Mouse (Mus musculus): ENCODE measurements around the gene Apoa2. TPM values are rescaled to one million over a fixed set of nuclear protein-coding genes. Genes with fewer than 3 reads are reported as not detected.

Apoa2 gene
- polyA plus RNA-seq (2012; ENCODE audit: insufficient read depth, insufficient read length, low replicate concordance, missing spikeins): not detected in 2 replicates

GRCm38 (mm10) chr1:171224857-171225256 is at the start of gene Apoa2:
Gene Apoa2, plus strand, starts transcription at chr1:171225054.
- 84% methylated on average over 5 of the region's 5 CpGs for WGBS
- TF ChIP-seq CTCF (IDR thresholded peaks at IDR 0.05; ENCODE audit: insufficient read depth, low read depth, low read length): no peak
- no peak for TF ChIP-seq POLR2A (IDR thresholded peaks at IDR 0.05; ENCODE audit: insufficient read depth, low read depth, low read length)
- H3K4me1 ChIP-seq (ENCODE audit: control insufficient read depth, insufficient read depth, low read length): peaks cover 14% of the 10 kb centered on the region

GRCm38 (mm10) chr1:171179487-171180171 is 45.2 kb upstream of the Apoa2 start:
- H3K4me1 ChIP-seq (ENCODE audit: control insufficient read depth, insufficient read depth, low read length): peaks cover 12% of the 10 kb centered on the region
- TF ChIP-seq CTCF (IDR thresholded peaks at IDR 0.05; ENCODE audit: insufficient read depth, low read depth, low read length) (no peak), POLR2A (IDR thresholded peaks at IDR 0.05; ENCODE audit: insufficient read depth, low read depth, low read length) (no peak)
- no peak overlapping the region for H3K27ac ChIP-seq (ENCODE audit: insufficient read depth, low read depth, low read length)
- H3K4me3 ChIP-seq (ENCODE audit: insufficient read depth, low read depth, low read length): no peak overlapping the region
- WGBS: 56% methylated on average over 5 of the region's 5 CpGs

More at GRCm38 (mm10) chr1:171224857-171225256, at the start of gene Apoa2:
- H3K27ac ChIP-seq (ENCODE audit: insufficient read depth, low read depth, low read length): no peak within 1 kb of the TSS
- H3K4me3 ChIP-seq (ENCODE audit: insufficient read depth, low read depth, low read length): no peak within 1 kb of the TSS

GRCm38 (mm10) chr1:171183025-171183424 is 41.8 kb upstream of the Apoa2 start:
- Histone ChIP-seq H3K4me1 (ENCODE audit: control insufficient read depth, insufficient read depth, low read length) (peaks cover 24% of the 10 kb centered on the region), H3K27ac (ENCODE audit: insufficient read depth, low read depth, low read length) (no peak overlapping the region), H3K4me3 (ENCODE audit: insufficient read depth, low read depth, low read length) (no peak overlapping the region)
- TF ChIP-seq POLR2A (IDR thresholded peaks at IDR 0.05; ENCODE audit: insufficient read depth, low read depth, low read length): no peak
- no peak for TF ChIP-seq CTCF (IDR thresholded peaks at IDR 0.05; ENCODE audit: insufficient read depth, low read depth, low read length)
- 74% methylated on average over 3 of the region's 3 CpGs for WGBS

- 49% methylated on average over 3 of the region's 3 CpGs for WGBS
- TF ChIP-seq CTCF (IDR thresholded peaks at IDR 0.05; ENCODE audit: insufficient read depth, low read depth, low read length): no peak
- TF ChIP-seq POLR2A (IDR thresholded peaks at IDR 0.05; ENCODE audit: insufficient read depth, low read depth, low read length): no peak
- Histone ChIP-seq H3K4me1 (ENCODE audit: control insufficient read depth, insufficient read depth, low read length) (peaks cover 26% of the 10 kb centered on the region), H3K27ac (ENCODE audit: insufficient read depth, low read depth, low read length) (no peak overlapping the region), H3K4me3 (ENCODE audit: insufficient read depth, low read depth, low read length) (no peak overlapping the region)
These were observed 41.2 kb upstream of the Apoa2 start for GRCm38 (mm10) chr1:171183620-171184019.

GRCm38 (mm10) chr1:171184314-171184713 is 40.5 kb upstream of the Apoa2 start:
- H3K27ac ChIP-seq (ENCODE audit: insufficient read depth, low read depth, low read length): no peak overlapping the region
- TF ChIP-seq POLR2A (IDR thresholded peaks at IDR 0.05; ENCODE audit: insufficient read depth, low read depth, low read length) (no peak), CTCF (IDR thresholded peaks at IDR 0.05; ENCODE audit: insufficient read depth, low read depth, low read length) (no peak)
- H3K4me1 ChIP-seq (ENCODE audit: control insufficient read depth, insufficient read depth, low read length): peaks cover 30% of the 10 kb centered on the region
- H3K4me3 ChIP-seq (ENCODE audit: insufficient read depth, low read depth, low read length): no peak overlapping the region
- 80% methylated on average over 7 of the region's 7 CpGs for WGBS

- TF ChIP-seq CTCF (IDR thresholded peaks at IDR 0.05; ENCODE audit: insufficient read depth, low read depth, low read length): no peak
- Histone ChIP-seq H3K27ac (ENCODE audit: insufficient read depth, low read depth, low read length) (peak overlapping the region; percentile 79), H3K4me3 (ENCODE audit: insufficient read depth, low read depth, low read length) (no peak overlapping the region; the same call in 1 of the 2 replicates), H3K4me1 (ENCODE audit: control insufficient read depth, insufficient read depth, low read length) (peaks cover 39% of the 10 kb centered on the region)
- WGBS: 35% methylated on average over 8 of the region's 8 CpGs
These were observed 39.2 kb upstream of the Apoa2 start for GRCm38 (mm10) chr1:171185655-171186054.

GRCm38 (mm10) chr1:171187851-171188700 is 36.8 kb upstream of the Apoa2 start:
- H3K27ac ChIP-seq (ENCODE audit: insufficient read depth, low read depth, low read length): peak overlapping the region; percentile 94
- 29% methylated on average over 13 of the region's 13 CpGs for WGBS
- peaks cover 41% of the 10 kb centered on the region for H3K4me1 ChIP-seq (ENCODE audit: control insufficient read depth, insufficient read depth, low read length)
- TF ChIP-seq POLR2A (IDR thresholded peaks at IDR 0.05; ENCODE audit: insufficient read depth, low read depth, low read length): no peak
- no peak for TF ChIP-seq CTCF (IDR thresholded peaks at IDR 0.05; ENCODE audit: insufficient read depth, low read depth, low read length)
- H3K4me3 ChIP-seq (ENCODE audit: insufficient read depth, low read depth, low read length): no peak overlapping the region

GRCm38 (mm10) chr1:171189046-171189445 is 35.8 kb upstream of the Apoa2 start:
- TF ChIP-seq POLR2A (IDR thresholded peaks at IDR 0.05; ENCODE audit: insufficient read depth, low read depth, low read length) (no peak), CTCF (IDR thresholded peaks at IDR 0.05; ENCODE audit: insufficient read depth, low read depth, low read length) (no peak)
- Histone ChIP-seq H3K4me1 (ENCODE audit: control insufficient read depth, insufficient read depth, low read length) (peaks cover 40% of the 10 kb centered on the region), H3K4me3 (ENCODE audit: insufficient read depth, low read depth, low read length) (peak overlapping the region; percentile 0; the same call in 1 of the 2 replicates), H3K27ac (ENCODE audit: insufficient read depth, low read depth, low read length) (peak overlapping the region; percentile 94)
- WGBS: 5% methylated on average over 8 of the region's 8 CpGs

Measured in olfactory bulb, adult 2 months (tissue).